Mouse (Mus musculus) ES-E14 (cell line): ENCODE data around the gene Ano2.

Experiments
- CHD2 ChIP-seq: IDR thresholded peaks from 2 replicates; pipeline ENCODE4 v1.6.1; 2014; ENCODE audit warnings: mild to moderate bottlenecking, low read depth, low read length, inconsistent platforms
- MAFK ChIP-seq: IDR thresholded peaks from 2 replicates; pipeline ENCODE4 v1.6.1; 2014; ENCODE audit warnings: mild to moderate bottlenecking, low read depth, low read length, inconsistent platforms; ENCODE audit not compliant: insufficient read depth
- ZC3H11A ChIP-seq: IDR thresholded peaks from 2 replicates; pipeline ENCODE4 v1.6.1; 2012; ENCODE audit warnings: low read depth, mild to moderate bottlenecking, inconsistent platforms, low read length, borderline replicate concordance
- ZNF384 ChIP-seq: IDR thresholded peaks from 2 replicates; pipeline ENCODE4 v1.6.1; 2012; ENCODE audit warnings: low read depth, low read length, inconsistent platforms

DNA sequence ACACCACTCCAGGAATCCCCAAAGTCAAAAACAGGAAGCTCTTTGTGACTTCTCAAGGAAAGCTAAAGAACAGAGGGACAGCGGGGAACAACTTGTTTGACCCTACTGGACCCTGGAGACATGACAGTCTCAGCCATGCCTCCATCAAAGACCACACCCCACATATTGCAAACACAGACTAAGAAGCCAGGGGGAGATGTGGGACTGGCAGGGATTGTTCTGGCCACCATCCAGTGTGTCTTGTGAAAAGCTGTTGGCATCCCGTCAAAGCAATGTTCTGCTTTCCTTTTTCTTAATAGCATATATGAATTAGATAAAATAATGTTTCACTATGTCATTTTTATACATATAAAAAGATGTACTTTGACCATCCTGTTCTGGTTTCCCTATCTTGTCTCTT, 326.8 kb downstream of the Ano2 start:
- TF ChIP-seq CHD2 (no peak), ZNF384 (no peak), ZC3H11A (no peak), MAFK (no peak)
